Mouse (Mus musculus): ENCODE data around the gene Ehhadh. TPM values are rescaled to one million over a fixed set of nuclear protein-coding genes. Genes with fewer than 3 reads are reported as not detected.

Ehhadh gene
- polyA plus RNA-seq, 1 experiment from 2014 or later = 1.8 TPM

DNA sequence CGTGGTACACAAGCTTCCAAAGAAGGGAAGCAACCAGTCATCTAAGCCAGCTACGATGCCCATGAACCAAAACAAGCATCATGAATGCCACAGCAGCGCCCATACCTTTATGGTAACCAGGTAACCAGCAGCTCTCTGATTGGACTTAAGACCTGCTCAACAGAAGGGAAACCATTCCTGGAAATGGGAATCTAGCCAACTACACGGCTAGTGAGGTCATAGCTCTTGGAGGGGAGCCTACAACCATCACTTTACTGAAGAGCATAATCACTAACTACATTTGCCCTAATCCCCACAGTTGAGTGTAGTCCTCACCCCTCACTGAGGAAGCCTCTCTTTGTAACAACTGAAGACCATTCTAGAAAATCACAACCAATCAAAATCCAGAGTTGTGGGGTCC is 12.9 kb downstream of the Ehhadh start:
- no peak overlapping the region for H3K27ac ChIP-seq (replicated peaks)
- no peak overlapping the region for H3K4me2 ChIP-seq
- no peak overlapping the region for H3K9ac ChIP-seq
- no peaks in the 10 kb centered on the region for H3K9me3 ChIP-seq
- H3K36me3 ChIP-seq = no peaks in the 10 kb centered on the region
- no peak overlapping the region for H3K4me3 ChIP-seq
- no peak for ATAC-seq (ENCODE audit: low read depth)
- 80% methylated on average over 4 of the region's 4 CpGs for WGBS
- no peaks in the 10 kb centered on the region for H3K27me3 ChIP-seq
- H3K4me1 ChIP-seq (replicated peaks) = no peaks in the 10 kb centered on the region; the same call in 1 of the 2 replicates

DNA sequence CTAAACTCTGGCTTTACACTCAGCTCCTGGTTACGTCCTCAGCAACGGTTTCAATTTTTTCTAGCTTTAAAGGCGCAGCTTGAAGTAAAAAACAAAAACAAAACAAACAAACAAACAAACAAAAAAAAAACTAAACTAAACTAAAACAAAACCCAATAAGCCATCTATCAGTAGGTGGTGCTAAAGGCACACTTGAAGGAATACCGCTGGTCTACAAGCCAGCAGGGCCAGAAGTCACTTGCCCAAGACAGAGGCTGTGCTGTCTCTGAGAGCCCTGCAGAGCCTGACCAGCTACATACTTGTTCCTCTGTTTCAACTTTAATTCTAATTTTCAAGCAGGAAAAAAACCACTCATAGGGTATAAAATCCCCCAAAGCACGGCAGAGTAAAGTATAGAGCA is 17.9 kb downstream of the Ehhadh start:
- WGBS = 76% methylated on average over 5 of the region's 5 CpGs
- Histone ChIP-seq H3K27me3 (no peaks in the 10 kb centered on the region), H3K9me3 (no peaks in the 10 kb centered on the region), H3K36me3 (no peaks in the 10 kb centered on the region), H3K4me2 (no peak overlapping the region), H3K4me1 (replicated peaks) (no peaks in the 10 kb centered on the region), H3K9ac (no peak overlapping the region), H3K4me3 (no peak overlapping the region), H3K27ac (replicated peaks) (no peak overlapping the region)
- ATAC-seq (ENCODE audit: low read depth) = no peak

- H3K9ac ChIP-seq = no peak overlapping the region
- no peak overlapping the region for H3K4me2 ChIP-seq
- no peaks in the 10 kb centered on the region for H3K27me3 ChIP-seq
- H3K4me3 ChIP-seq = no peak overlapping the region
- no peaks in the 10 kb centered on the region for H3K36me3 ChIP-seq
- no peak for ATAC-seq (ENCODE audit: low read depth)
- H3K27ac ChIP-seq (replicated peaks) = no peak overlapping the region
- H3K4me1 ChIP-seq (replicated peaks) = no peaks in the 10 kb centered on the region
- 80% methylated on average over 3 of the region's 3 CpGs for WGBS
- H3K9me3 ChIP-seq = no peaks in the 10 kb centered on the region
Observed at GRCm38 (mm10) chr16:21768255-21768654, 19.4 kb downstream of the Ehhadh start.

- H3K36me3 ChIP-seq = peaks cover 8% of the 10 kb centered on the region; the same call in 1 of the 2 replicates
- no peak for ATAC-seq (ENCODE audit: low read depth)
- H3K4me3 ChIP-seq = no peak overlapping the region
- H3K4me2 ChIP-seq = no peak overlapping the region
- 89% methylated on average over 1 of the region's 1 CpGs for WGBS
- H3K9me3 ChIP-seq = no peaks in the 10 kb centered on the region; the same call in 1 of the 2 replicates
- H3K9ac ChIP-seq = no peak overlapping the region
- H3K4me1 ChIP-seq (replicated peaks) = no peaks in the 10 kb centered on the region
- no peaks in the 10 kb centered on the region for H3K27me3 ChIP-seq
- no peak overlapping the region for H3K27ac ChIP-seq (replicated peaks)
Observed at GRCm38 (mm10) chr16:21758447-21758846, 29.2 kb downstream of the Ehhadh start.

GRCm38 (mm10) chr16:21743401-21743800 is 44.2 kb downstream of the Ehhadh start:
- 97% methylated on average over 6 of the region's 6 CpGs for WGBS
- H3K4me3 ChIP-seq = no peak overlapping the region
- no peaks in the 10 kb centered on the region for H3K36me3 ChIP-seq
- no peak overlapping the region for H3K9ac ChIP-seq
- no peak overlapping the region for H3K27ac ChIP-seq (replicated peaks)
- H3K9me3 ChIP-seq = no peaks in the 10 kb centered on the region; the same call in 1 of the 2 replicates
- no peaks in the 10 kb centered on the region for H3K4me1 ChIP-seq (replicated peaks)
- no peaks in the 10 kb centered on the region for H3K27me3 ChIP-seq
- no peak for ATAC-seq (ENCODE audit: low read depth)
- H3K4me2 ChIP-seq = no peak overlapping the region

- no peak overlapping the region for H3K4me2 ChIP-seq
- no peaks in the 10 kb centered on the region; the same call in 1 of the 2 replicates for H3K9me3 ChIP-seq
- ATAC-seq (ENCODE audit: low read depth) = no peak
- no peak overlapping the region for H3K4me3 ChIP-seq
- WGBS = 93% methylated on average over 5 of the region's 5 CpGs
- H3K9ac ChIP-seq = no peak overlapping the region
- no peaks in the 10 kb centered on the region for H3K27me3 ChIP-seq
- no peaks in the 10 kb centered on the region for H3K36me3 ChIP-seq
- no peaks in the 10 kb centered on the region for H3K4me1 ChIP-seq (replicated peaks)
- H3K27ac ChIP-seq (replicated peaks) = no peak overlapping the region
Observed at GRCm38 (mm10) chr16:21742898-21743297, 44.7 kb downstream of the Ehhadh start.

DNA sequence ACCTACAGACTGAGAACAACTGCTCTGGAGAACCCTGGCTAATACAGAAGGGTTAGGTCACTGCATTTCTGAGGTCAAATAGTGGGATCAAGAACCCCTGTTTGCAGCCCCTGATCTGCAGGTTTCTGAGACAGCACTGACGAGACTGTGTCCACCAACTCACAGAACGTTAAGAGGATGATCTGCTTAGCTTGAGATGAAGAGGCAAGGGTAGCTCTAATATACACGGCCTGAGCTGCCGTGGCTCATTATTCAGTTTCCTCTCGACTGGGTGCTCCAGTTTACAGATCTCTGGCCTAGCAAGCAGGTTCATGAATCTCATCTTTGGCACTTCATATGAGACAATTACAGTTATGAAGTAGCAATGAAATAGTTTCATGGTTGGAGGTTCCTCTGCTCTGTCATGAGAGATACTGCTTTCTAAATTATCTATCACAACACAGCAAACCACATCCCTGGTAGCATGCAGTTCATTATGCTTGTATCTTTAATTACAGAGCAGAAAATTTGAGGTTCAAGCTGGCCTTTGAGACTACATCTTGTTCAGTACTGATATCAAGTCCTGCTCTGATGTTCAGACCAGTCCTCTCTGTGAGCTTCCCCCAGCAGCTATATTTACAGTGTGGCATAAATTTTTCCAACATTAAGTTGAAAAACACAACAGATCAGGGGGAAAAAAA is 45.3 kb downstream of the Ehhadh start:
- no peaks in the 10 kb centered on the region; the same call in 1 of the 2 replicates for H3K9me3 ChIP-seq
- H3K4me3 ChIP-seq = no peak overlapping the region
- no peak for ATAC-seq (ENCODE audit: low read depth)
- no peaks in the 10 kb centered on the region for H3K4me1 ChIP-seq (replicated peaks)
- no peak overlapping the region for H3K9ac ChIP-seq
- no peaks in the 10 kb centered on the region for H3K27me3 ChIP-seq
- no peaks in the 10 kb centered on the region for H3K36me3 ChIP-seq
- WGBS = 79% methylated on average over 5 of the region's 5 CpGs
- no peak overlapping the region for H3K27ac ChIP-seq (replicated peaks)
- H3K4me2 ChIP-seq = no peak overlapping the region

GRCm38 (mm10) chr16:21741542-21741941 is 46.1 kb downstream of the Ehhadh start:
- Histone ChIP-seq H3K9me3 (no peaks in the 10 kb centered on the region; the same call in 1 of the 2 replicates), H3K36me3 (no peaks in the 10 kb centered on the region), H3K27ac (replicated peaks) (no peak overlapping the region), H3K9ac (no peak overlapping the region), H3K4me1 (replicated peaks) (no peaks in the 10 kb centered on the region), H3K4me2 (no peak overlapping the region), H3K27me3 (no peaks in the 10 kb centered on the region), H3K4me3 (no peak overlapping the region)
- WGBS = 89% methylated on average over 3 of the region's 3 CpGs
- ATAC-seq (ENCODE audit: low read depth) = no peak

- Histone ChIP-seq H3K4me1 (replicated peaks) (no peaks in the 10 kb centered on the region), H3K36me3 (no peaks in the 10 kb centered on the region), H3K27ac (replicated peaks) (no peak overlapping the region), H3K27me3 (no peaks in the 10 kb centered on the region), H3K4me3 (no peak overlapping the region), H3K4me2 (no peak overlapping the region), H3K9ac (no peak overlapping the region), H3K9me3 (no peaks in the 10 kb centered on the region; the same call in 1 of the 2 replicates)
- WGBS = 100% methylated on average over 1 of the region's 1 CpGs
- no peak for ATAC-seq (ENCODE audit: low read depth)
Observed at GRCm38 (mm10) chr16:21735638-21736037, 52.0 kb downstream of the Ehhadh start.

- Histone ChIP-seq H3K36me3 (no peaks in the 10 kb centered on the region), H3K9me3 (no peaks in the 10 kb centered on the region), H3K4me1 (replicated peaks) (no peaks in the 10 kb centered on the region), H3K27me3 (no peaks in the 10 kb centered on the region), H3K4me3 (peak overlapping the region; percentile 27), H3K9ac (peak overlapping the region; percentile 38; the same call in 1 of the 2 replicates), H3K27ac (replicated peaks) (no peak overlapping the region), H3K4me2 (peak overlapping the region; percentile 44)
- WGBS = 30% methylated on average over 10 of the region's 10 CpGs
- peak; percentile 23; the same call in 1 of the 2 replicates for ATAC-seq (ENCODE audit: low read depth)
Observed at GRCm38 (mm10) chr16:21727897-21728364, 59.7 kb downstream of the Ehhadh start.

GRCm38 (mm10) chr16:21727421-21727820 is 60.2 kb downstream of the Ehhadh start:
- Histone ChIP-seq H3K4me3 (no peak overlapping the region), H3K4me1 (replicated peaks) (no peaks in the 10 kb centered on the region), H3K4me2 (no peak overlapping the region), H3K9me3 (no peaks in the 10 kb centered on the region), H3K9ac (no peak overlapping the region), H3K36me3 (no peaks in the 10 kb centered on the region), H3K27me3 (no peaks in the 10 kb centered on the region), H3K27ac (replicated peaks) (no peak overlapping the region)
- WGBS = 96% methylated on average over 3 of the region's 3 CpGs
- ATAC-seq (ENCODE audit: low read depth) = peak; percentile 27; the same call in 1 of the 2 replicates

DNA sequence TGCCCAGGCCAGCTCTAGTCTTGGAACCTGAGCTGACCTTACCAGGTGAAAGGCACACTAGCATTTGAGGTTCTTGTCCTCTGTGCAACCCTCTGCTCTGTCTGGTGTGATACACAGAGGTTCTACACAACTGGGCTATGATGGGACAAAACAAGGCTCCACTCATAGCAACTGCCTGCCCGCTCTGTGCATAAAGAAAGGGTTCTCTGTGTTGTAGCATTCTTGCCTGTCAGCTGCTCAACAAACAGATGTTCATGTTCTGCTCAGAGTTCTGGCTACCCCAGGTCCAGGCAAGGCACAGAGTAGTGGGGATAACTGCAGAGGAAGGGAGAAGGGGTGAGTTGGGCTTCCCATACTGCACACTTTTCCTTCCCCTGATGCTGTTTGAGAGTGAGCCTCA is 63.3 kb downstream of the Ehhadh start:
- H3K4me2 ChIP-seq = no peak overlapping the region
- no peak overlapping the region for H3K9ac ChIP-seq
- no peaks in the 10 kb centered on the region for H3K4me1 ChIP-seq (replicated peaks)
- H3K4me3 ChIP-seq = no peak overlapping the region
- H3K36me3 ChIP-seq = no peaks in the 10 kb centered on the region
- no peak for ATAC-seq (ENCODE audit: low read depth)
- no peaks in the 10 kb centered on the region for H3K27me3 ChIP-seq
- 85% methylated on average over 1 of the region's 1 CpGs for WGBS
- H3K9me3 ChIP-seq = no peaks in the 10 kb centered on the region
- H3K27ac ChIP-seq (replicated peaks) = no peak overlapping the region

GRCm38 (mm10) chr16:21719770-21720169 is 67.8 kb downstream of the Ehhadh start:
- H3K9ac ChIP-seq = no peak overlapping the region
- 91% methylated on average over 7 of the region's 7 CpGs for WGBS
- H3K4me1 ChIP-seq (replicated peaks) = no peaks in the 10 kb centered on the region
- H3K9me3 ChIP-seq = no peaks in the 10 kb centered on the region
- no peak for ATAC-seq (ENCODE audit: low read depth)
- no peaks in the 10 kb centered on the region for H3K27me3 ChIP-seq
- no peak overlapping the region for H3K27ac ChIP-seq (replicated peaks)
- H3K36me3 ChIP-seq = no peaks in the 10 kb centered on the region
- H3K4me3 ChIP-seq = no peak overlapping the region
- no peak overlapping the region for H3K4me2 ChIP-seq
